Mouse (Mus musculus) limb, embryonic 12.5 days (tissue): ENCODE results near the gene Svs5. TPM values are rescaled to one million over a fixed set of nuclear protein-coding genes. Genes with fewer than 3 reads are reported as not detected.

Experiments used
- ATAC-seq: fragments of 200-750 bp; cut with Nextera tagmentation; 2 replicates; pipeline ENCODE4 v1.8.0; 2017; ENCODE audit warnings: low read depth, moderate TSS enrichment; ENCODE audit not compliant: insufficient number of reproducible peaks, insufficient read depth, low FRiP score, low TSS enrichment
- H3K27ac ChIP-seq: fragments of 300-500 bp; sonication (generic); 2 replicates; pipeline ENCODE4 v1.5.1; 2016; ENCODE audit warnings: mild to moderate bottlenecking, moderate library complexity
- H3K27me3 ChIP-seq: fragments of 300-500 bp; sonication (generic); 2 replicates; pipeline ENCODE4 v1.6.1; 2016; ENCODE audit warnings: mild to moderate bottlenecking, moderate library complexity
- H3K36me3 ChIP-seq: fragments of 300-500 bp; sonication (generic); 2 replicates; pipeline ENCODE4 v1.6.1; 2016; ENCODE audit warnings: mild to moderate bottlenecking, moderate library complexity
- H3K4me1 ChIP-seq: fragments of 300-500 bp; sonication (generic); replicated peaks from 2 replicates; pipeline ENCODE4 v1.6.1; 2016
- H3K4me2 ChIP-seq: fragments of 300-500 bp; sonication (generic); 2 replicates; pipeline ENCODE4 v1.6.1; 2016; ENCODE audit warnings: mild to moderate bottlenecking, moderate library complexity
- H3K4me3 ChIP-seq: fragments of 300-500 bp; sonication (generic); replicated peaks from 2 replicates; pipeline ENCODE4 v1.5.1; 2016; ENCODE audit warnings: mild to moderate bottlenecking
- H3K9ac ChIP-seq: fragments of 300-500 bp; sonication (generic); replicated peaks from 2 replicates; pipeline ENCODE4 v1.6.1; 2016; ENCODE audit warnings: mild to moderate bottlenecking, moderate library complexity
- H3K9me3 ChIP-seq: fragments of 300-500 bp; sonication (generic); 2 replicates; pipeline ENCODE4 v1.6.1; 2016; ENCODE audit warnings: mild to moderate bottlenecking, moderate library complexity
- WGBS: fragments of 180-500 bp; shearing (Covaris S2); methylation state at CpG from one replicate; pipeline ENCODE4 v1.1.7; 2016; 5-methylcytosine and 5-hydroxymethylcytosine counted together
- polyA plus RNA-seq: library from polyadenylated mRNA; unstranded; fragments of >200 nt; fragmentation: Nextera tagmentation; extraction: Ambion mirVana; gene quantifications from 2 replicates; pipeline ENCODE4 v1.2.1, GENCODE M21; 2016

The Svs5 gene
- polyA plus RNA-seq, 1 experiment from 2014 or later, result not detected

- H3K9ac ChIP-seq, result no peak overlapping the region
- WGBS, result 77% methylated on average over 3 of the region's 3 CpGs
- H3K4me2 ChIP-seq, result no peak overlapping the region
- H3K9me3 ChIP-seq, result no peaks in the 10 kb centered on the region
- no peak overlapping the region for H3K27ac ChIP-seq
- H3K4me1 ChIP-seq, result no peaks in the 10 kb centered on the region
- H3K27me3 ChIP-seq, result peaks cover 36% of the 10 kb centered on the region
- no peak for ATAC-seq
- H3K4me3 ChIP-seq, result no peak overlapping the region
- no peaks in the 10 kb centered on the region for H3K36me3 ChIP-seq
Observed at GRCm38 (mm10) chr2:164358373-164358772, 25.8 kb downstream of the Svs5 start.

DNA sequence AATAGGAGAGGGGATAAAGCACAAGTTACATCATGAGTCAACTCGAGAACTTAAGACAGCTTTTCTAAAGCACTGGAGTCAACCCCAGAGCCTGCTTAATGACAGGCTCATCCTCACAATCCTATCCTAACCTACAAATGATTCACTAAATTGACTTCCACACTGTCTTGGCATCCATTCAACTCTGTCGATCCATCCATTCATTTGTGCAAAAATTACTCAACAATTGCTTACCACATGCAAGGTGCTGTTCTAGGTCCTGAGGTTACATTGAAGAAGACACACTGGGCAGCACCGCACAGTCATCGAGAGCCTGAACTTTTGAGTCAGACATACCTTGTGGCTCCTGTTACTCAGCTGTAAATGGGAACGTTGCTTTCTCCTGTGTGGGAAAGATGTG is 26.5 kb downstream of the Svs5 start:
- Histone ChIP-seq H3K27ac (no peak overlapping the region), H3K27me3 (peaks cover 36% of the 10 kb centered on the region), H3K36me3 (no peaks in the 10 kb centered on the region), H3K4me1 (no peaks in the 10 kb centered on the region), H3K9ac (no peak overlapping the region), H3K4me3 (no peak overlapping the region), H3K4me2 (no peak overlapping the region), H3K9me3 (no peaks in the 10 kb centered on the region)
- WGBS, result 83% methylated on average over 5 of the region's 5 CpGs
- ATAC-seq, result no peak

DNA sequence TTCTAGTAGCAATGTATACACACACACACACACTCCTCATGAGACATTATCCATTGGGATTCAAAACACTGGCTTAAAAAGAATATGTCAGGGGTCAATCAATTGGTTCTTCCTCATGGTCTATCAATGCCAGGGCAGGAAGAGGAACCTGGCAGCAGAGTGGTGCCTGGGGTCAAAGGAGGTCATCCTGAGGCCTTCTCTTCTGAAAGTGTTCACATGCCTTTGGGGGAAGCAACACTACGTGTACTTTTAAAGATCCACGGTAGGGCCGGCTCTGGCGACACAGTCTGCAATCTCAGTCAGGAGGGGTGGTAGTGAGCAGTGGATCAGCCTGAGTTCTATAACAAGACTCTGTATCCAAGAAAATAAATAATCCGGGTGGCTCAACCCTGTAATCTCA is 27.1 kb downstream of the Svs5 start:
- no peak for ATAC-seq
- no peaks in the 10 kb centered on the region for H3K36me3 ChIP-seq
- no peak overlapping the region for H3K9ac ChIP-seq
- no peak overlapping the region for H3K4me2 ChIP-seq
- H3K27ac ChIP-seq, result no peak overlapping the region
- H3K27me3 ChIP-seq, result peaks cover 30% of the 10 kb centered on the region
- no peaks in the 10 kb centered on the region for H3K4me1 ChIP-seq
- H3K4me3 ChIP-seq, result no peak overlapping the region
- 75% methylated on average over 5 of the region's 5 CpGs for WGBS
- no peaks in the 10 kb centered on the region for H3K9me3 ChIP-seq

DNA sequence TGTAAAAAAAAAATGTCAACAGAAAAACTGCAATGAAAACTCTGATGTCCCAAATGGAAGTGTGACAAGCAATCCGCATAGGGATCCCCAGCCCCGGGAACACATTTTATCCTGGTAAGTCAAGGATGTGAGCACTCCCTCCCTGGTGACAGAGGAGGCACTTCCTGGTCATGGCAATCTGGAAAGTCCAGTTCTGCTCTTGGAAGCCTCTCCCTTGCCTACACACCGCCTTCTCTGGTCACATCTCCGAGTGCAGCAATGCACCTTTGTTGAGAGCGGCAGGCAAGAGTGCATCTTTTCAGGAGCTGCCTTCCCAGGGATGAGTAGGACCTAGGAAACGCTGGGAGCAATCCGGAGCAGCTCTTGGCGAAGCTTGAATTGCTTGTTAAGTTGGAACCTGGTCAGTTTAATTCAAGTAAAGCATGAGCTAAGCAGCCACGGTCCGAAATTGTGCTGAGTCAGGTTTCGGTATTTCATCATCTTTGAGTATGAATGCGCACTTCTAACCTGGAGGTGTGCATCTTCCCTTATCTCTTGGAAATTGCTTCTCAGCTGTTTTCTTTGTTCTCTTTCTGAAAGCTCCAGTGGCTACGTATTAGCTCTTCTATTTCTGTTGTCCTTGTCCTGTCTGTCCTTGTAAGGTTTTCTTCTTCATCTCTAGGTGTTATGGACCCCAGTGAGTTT is 28.6 kb downstream of the Svs5 start:
- H3K4me1 ChIP-seq, result no peaks in the 10 kb centered on the region
- H3K27me3 ChIP-seq, result peaks cover 22% of the 10 kb centered on the region
- no peaks in the 10 kb centered on the region for H3K36me3 ChIP-seq
- H3K4me3 ChIP-seq, result no peak overlapping the region
- no peak overlapping the region for H3K27ac ChIP-seq
- 34% methylated on average over 13 of the region's 13 CpGs for WGBS
- no peak overlapping the region for H3K4me2 ChIP-seq
- no peaks in the 10 kb centered on the region for H3K9me3 ChIP-seq
- no peak for ATAC-seq
- H3K9ac ChIP-seq, result no peak overlapping the region

DNA sequence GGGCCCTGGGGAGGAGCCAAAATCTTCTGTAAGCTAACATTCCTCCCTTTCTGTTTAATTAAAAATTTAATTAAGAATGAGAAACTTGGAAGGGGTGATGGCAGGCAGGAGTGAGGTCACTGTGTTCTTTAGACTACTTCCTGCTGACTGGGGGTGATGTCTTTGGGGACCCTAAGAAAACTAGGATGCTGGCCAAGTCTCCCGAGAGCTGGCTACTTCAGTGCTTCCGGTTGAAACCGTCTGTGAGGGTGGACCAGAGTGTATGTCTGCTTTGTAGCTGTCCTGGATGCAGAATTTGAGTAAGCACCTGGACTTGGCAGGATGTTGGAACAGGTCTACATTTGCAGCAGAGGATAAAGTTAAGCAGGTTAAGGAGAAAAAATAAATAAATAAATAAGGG is 34.4 kb downstream of the Svs5 start:
- WGBS, result 75% methylated on average over 3 of the region's 3 CpGs
- Histone ChIP-seq H3K9ac (no peak overlapping the region), H3K36me3 (no peaks in the 10 kb centered on the region), H3K27me3 (peaks cover 11% of the 10 kb centered on the region), H3K4me3 (no peak overlapping the region), H3K9me3 (no peaks in the 10 kb centered on the region), H3K4me1 (no peaks in the 10 kb centered on the region), H3K4me2 (no peak overlapping the region), H3K27ac (no peak overlapping the region)
- ATAC-seq, result no peak

GRCm38 (mm10) chr2:164368620-164369105 is 36.1 kb downstream of the Svs5 start:
- no peaks in the 10 kb centered on the region for H3K4me1 ChIP-seq
- no peak overlapping the region for H3K4me2 ChIP-seq
- H3K27ac ChIP-seq, result no peak overlapping the region
- WGBS, result 80% methylated on average over 6 of the region's 6 CpGs
- no peaks in the 10 kb centered on the region for H3K9me3 ChIP-seq
- no peaks in the 10 kb centered on the region for H3K27me3 ChIP-seq
- H3K9ac ChIP-seq, result no peak overlapping the region
- ATAC-seq, result no peak
- no peaks in the 10 kb centered on the region for H3K36me3 ChIP-seq
- H3K4me3 ChIP-seq, result no peak overlapping the region

DNA sequence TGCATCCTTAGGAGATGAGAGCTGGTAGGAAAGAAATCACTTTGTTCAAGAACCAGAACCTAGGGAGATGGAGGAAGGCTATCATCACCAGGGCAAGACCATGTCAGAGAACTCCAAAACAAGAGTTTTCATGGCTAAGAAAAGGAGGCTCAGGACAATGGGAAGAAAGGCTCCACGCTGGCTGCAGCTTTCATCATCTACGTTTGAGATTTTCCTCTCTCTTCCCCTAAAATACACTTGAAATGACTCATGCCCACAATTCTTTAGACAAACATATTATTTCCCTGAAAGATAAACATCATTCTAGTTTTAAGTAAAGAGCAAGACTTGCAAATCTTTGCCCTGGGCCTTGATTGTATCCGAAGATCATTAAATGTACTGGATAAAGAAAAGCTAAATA is 38.8 kb downstream of the Svs5 start:
- H3K36me3 ChIP-seq, result no peaks in the 10 kb centered on the region
- no peak overlapping the region for H3K4me2 ChIP-seq
- no peaks in the 10 kb centered on the region for H3K4me1 ChIP-seq
- H3K4me3 ChIP-seq, result no peak overlapping the region
- no peaks in the 10 kb centered on the region for H3K9me3 ChIP-seq
- no peak for ATAC-seq
- H3K27ac ChIP-seq, result no peak overlapping the region
- H3K9ac ChIP-seq, result no peak overlapping the region
- H3K27me3 ChIP-seq, result no peaks in the 10 kb centered on the region
- WGBS, result 91% methylated on average over 3 of the region's 3 CpGs

GRCm38 (mm10) chr2:164372408-164373053 is 40.0 kb downstream of the Svs5 start:
- Histone ChIP-seq H3K36me3 (no peaks in the 10 kb centered on the region), H3K4me1 (no peaks in the 10 kb centered on the region), H3K9me3 (no peaks in the 10 kb centered on the region), H3K27me3 (no peaks in the 10 kb centered on the region), H3K4me3 (no peak overlapping the region), H3K27ac (no peak overlapping the region), H3K9ac (no peak overlapping the region), H3K4me2 (no peak overlapping the region)
- ATAC-seq, result no peak
- WGBS, result 20% methylated on average over 3 of the region's 3 CpGs

DNA sequence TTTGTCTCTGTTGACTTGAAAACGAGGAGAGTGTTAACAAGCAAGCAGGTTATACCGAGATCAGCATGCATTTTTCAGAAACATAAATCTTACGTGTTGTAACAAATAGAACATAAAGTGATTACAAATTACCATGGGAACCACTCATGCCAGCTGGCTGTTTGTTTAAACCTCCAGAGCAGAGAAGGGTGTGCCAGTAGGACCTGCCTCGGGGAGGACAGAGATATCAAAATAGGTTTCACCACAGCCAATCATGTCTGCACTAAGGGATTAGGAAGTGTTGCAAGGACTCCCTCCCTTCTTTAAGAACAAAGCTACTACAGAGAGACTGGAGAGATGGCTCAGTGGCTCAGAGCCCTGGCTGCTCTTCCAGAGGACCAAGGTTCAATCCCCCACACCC is 40.6 kb downstream of the Svs5 start:
- ATAC-seq, result no peak
- Histone ChIP-seq H3K4me3 (no peak overlapping the region), H3K4me1 (no peaks in the 10 kb centered on the region), H3K27me3 (no peaks in the 10 kb centered on the region), H3K9ac (no peak overlapping the region), H3K4me2 (no peak overlapping the region), H3K27ac (no peak overlapping the region), H3K36me3 (no peaks in the 10 kb centered on the region), H3K9me3 (no peaks in the 10 kb centered on the region)
- WGBS, result 45% methylated on average over 4 of the region's 4 CpGs

DNA sequence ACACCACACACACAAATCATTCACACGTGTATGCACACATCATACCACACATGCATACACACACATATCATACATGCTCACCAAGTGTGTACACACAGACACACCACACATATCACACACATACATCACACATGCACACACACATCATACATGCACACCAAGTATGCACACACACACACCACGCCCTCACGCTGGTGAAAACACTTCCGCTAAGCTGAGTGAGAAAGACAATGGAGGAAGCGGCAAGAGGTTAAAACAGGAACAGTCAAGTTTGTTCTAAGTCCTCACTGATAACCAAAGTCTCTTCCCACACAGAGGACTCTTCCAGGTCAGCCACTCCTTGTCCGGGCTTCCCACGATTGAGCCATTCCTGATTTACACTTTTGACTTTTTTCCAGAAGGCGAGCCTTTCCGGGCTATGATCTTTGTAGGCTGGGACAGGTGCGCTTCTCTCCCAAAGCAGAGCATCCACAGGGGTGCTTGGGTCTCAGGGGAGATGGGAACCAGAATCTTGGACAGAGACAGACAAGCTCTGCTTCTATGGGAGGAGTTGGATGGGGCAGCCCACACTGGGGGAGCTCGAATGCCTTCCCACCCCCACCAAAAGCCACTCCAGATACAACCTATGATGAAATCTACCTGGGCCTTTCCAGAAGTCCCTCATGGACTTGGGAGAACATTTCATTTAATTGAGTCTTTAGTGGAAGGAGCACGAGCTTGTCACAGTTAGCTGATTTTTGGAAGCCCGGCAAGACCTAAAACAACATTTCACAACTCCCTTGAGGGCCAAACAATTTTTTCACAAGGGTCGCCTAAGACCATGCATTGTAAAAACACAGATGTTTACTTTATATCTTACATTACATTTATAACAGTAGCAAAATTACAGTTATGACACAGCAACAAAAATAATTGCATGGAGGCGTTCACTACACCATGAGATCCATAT is 45.2 kb downstream of the Svs5 start:
- Histone ChIP-seq H3K4me1 (no peaks in the 10 kb centered on the region), H3K4me2 (no peak overlapping the region), H3K4me3 (no peak overlapping the region), H3K9ac (no peak overlapping the region), H3K27me3 (no peaks in the 10 kb centered on the region), H3K27ac (no peak overlapping the region), H3K9me3 (0 out of 2 replicates have a peak, but pooled peaks cover 4% of the 10 kb centered on the region), H3K36me3 (no peaks in the 10 kb centered on the region)
- ATAC-seq, result no peak
- WGBS, result 89% methylated on average over 15 of the region's 15 CpGs

DNA sequence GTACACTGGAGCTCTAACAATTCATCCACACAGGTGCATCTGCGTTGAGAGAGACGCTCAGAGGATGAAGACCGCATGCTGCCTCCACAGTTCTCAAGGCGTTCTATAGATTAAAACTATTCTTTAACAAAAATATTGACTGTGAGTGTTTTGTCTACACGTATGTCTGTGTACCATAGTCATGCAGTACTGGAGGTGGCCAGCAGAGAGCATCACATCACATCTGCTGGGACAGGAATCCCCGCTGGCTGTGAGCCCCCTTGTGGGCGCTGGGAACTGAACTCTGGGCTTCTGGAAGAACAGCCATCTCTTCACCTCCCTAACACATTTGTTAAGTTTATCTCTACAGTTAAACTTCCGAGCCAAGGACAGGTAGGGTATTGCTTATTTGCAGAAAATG is 49.2 kb downstream of the Svs5 start:
- Histone ChIP-seq H3K9me3 (0 out of 2 replicates have a peak, but pooled peaks cover 4% of the 10 kb centered on the region), H3K36me3 (no peaks in the 10 kb centered on the region), H3K4me3 (no peak overlapping the region), H3K27me3 (peaks cover under 1% of the 10 kb centered on the region; the same call in 1 of the 2 replicates), H3K27ac (no peak overlapping the region), H3K4me2 (no peak overlapping the region), H3K4me1 (peaks cover 11% of the 10 kb centered on the region), H3K9ac (no peak overlapping the region)
- 78% methylated on average over 8 of the region's 8 CpGs for WGBS
- ATAC-seq, result no peak
